Mouse (Mus musculus) spleen, adult 2 months (tissue): Measurements from ENCODE around the gene Mthfsd.

ENCODE experiments used
- CTCF ChIP-seq: fragments of 200-500 bp; IDR thresholded peaks from 2 replicates; pipeline ENCODE4 v1.5.1; 2011; ENCODE audit warnings: mild to moderate bottlenecking, inconsistent platforms; ENCODE audit not compliant: insufficient read depth, insufficient read length, insufficient replicate concordance; ENCODE audit errors: extremely low read depth
- POLR2A ChIP-seq: fragments of 200-500 bp; IDR thresholded peaks from 2 replicates; pipeline ENCODE4 v1.6.1; 2011; ENCODE audit warnings: low read depth, low read length, inconsistent platforms

- TF ChIP-seq CTCF (no peak), POLR2A (no peak)
Measured at GRCm38 (mm10) chr8:121128531-121129264, 20.5 kb upstream of the Mthfsd start.
